Mouse (Mus musculus) neural tube, embryonic 12.5 days (tissue): ENCODE results near the gene Ccdc138. TPM values are rescaled to one million over a fixed set of nuclear protein-coding genes. Genes with fewer than 3 reads are reported as not detected.

ENCODE experiments used
- ATAC-seq: fragments of 200-750 bp; cut with Nextera tagmentation; 2 replicates; pipeline ENCODE4 v1.8.0; 2017; ENCODE audit warnings: low read depth, mild to moderate bottlenecking, moderate TSS enrichment, moderate library complexity; ENCODE audit not compliant: low FRiP score
- H3K27ac ChIP-seq: fragments of 300-500 bp; sonication (generic); 2 replicates; pipeline ENCODE4 v1.5.1; 2016
- H3K27me3 ChIP-seq: fragments of 300-500 bp; sonication (generic); replicated peaks from 2 replicates; pipeline ENCODE4 v1.6.1; 2016; ENCODE audit warnings: mild to moderate bottlenecking
- H3K36me3 ChIP-seq: fragments of 300-500 bp; sonication (generic); 2 replicates; pipeline ENCODE4 v1.6.1; 2016; ENCODE audit warnings: mild to moderate bottlenecking
- H3K4me1 ChIP-seq: fragments of 300-500 bp; sonication (generic); 2 replicates; pipeline ENCODE4 v1.6.1; 2016
- H3K4me2 ChIP-seq: fragments of 300-500 bp; sonication (generic); replicated peaks from 2 replicates; pipeline ENCODE4 v1.6.1; 2016; ENCODE audit warnings: mild to moderate bottlenecking
- H3K4me3 ChIP-seq: fragments of 300-500 bp; sonication (generic); 2 replicates; pipeline ENCODE4 v1.5.1; 2016
- H3K9ac ChIP-seq: fragments of 300-500 bp; sonication (generic); 2 replicates; pipeline ENCODE4 v1.6.1; 2016; ENCODE audit warnings: mild to moderate bottlenecking
- H3K9me3 ChIP-seq: fragments of 300-500 bp; sonication (generic); 2 replicates; pipeline ENCODE4 v1.6.1; 2016; ENCODE audit warnings: mild to moderate bottlenecking
- WGBS: fragments of 180-500 bp; shearing (Covaris S2); methylation state at CpG from one replicate; pipeline ENCODE4 v1.1.7; 2016; 5-methylcytosine and 5-hydroxymethylcytosine counted together
- polyA plus RNA-seq: library from polyadenylated mRNA; unstranded; fragments of >200 nt; fragmentation: Nextera tagmentation; extraction: Ambion mirVana; gene quantifications from 2 replicates; pipeline ENCODE4 v1.2.1, GENCODE M21; 2016

Ccdc138 gene
- 11.4 and 11.5 TPM in 2 replicates for polyA plus RNA-seq

DNA sequence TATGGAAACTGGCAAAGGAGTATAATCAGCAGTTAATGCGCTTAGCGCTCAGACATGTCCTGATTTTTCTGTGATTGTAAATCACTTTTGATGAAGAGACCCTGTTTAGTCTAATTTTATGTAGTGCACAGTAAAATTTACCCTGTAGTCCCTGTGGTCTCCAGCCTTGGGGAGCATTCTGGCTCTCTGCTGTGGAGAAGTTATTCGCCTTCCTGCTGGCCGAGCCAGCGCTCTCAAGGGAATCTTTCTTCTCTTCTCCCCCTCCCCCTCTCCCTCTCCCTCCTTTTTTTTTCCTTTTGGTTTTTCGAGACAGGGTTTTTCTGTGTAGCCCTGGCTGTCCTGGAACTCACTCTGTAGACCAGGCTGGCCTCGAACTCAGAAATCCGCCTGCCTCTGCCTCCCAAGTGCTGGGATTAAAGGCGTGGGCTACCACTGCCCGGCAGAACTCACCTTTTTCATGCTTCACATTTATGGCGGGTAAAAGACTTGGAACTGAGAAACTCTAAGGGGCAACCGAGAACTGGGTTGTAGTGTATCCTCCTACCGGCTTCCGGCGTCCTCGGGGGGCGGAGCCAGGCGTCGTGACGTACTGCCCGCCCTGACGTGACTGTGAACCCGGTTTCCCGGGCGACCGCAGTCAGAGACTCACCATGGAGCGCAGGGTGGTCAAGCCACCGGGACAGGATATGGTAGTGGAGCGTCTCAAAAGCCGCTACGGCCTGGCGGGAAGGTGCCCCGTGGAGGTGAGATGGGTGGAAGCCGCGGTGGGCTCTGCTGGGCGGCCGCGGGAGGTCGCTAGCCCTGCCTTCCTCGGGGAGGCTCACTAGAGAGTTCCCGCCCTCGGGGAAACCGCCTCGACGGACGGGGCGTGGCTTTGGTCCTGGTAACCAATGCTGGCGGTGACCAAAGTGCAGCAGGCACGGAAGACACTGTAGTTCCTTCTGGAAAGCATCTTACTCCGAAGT lies at the start of gene Ccdc138:
TSS of gene Ccdc138 (plus strand) at position 629 of the 965 bp plus-strand sequence.
- H3K36me3 ChIP-seq, result peaks cover 20% of the 10 kb centered on the region
- H3K9me3 ChIP-seq, result no peaks in the 10 kb centered on the region
- peak within 1 kb of the TSS; percentile 49 for H3K9ac ChIP-seq
- no peaks in the 10 kb centered on the region for H3K27me3 ChIP-seq
- H3K4me3 ChIP-seq, result peak within 1 kb of the TSS; percentile 63
- peaks cover 6% of the 10 kb centered on the region; the same call in 1 of the 2 replicates for H3K4me1 ChIP-seq
- H3K4me2 ChIP-seq, result peak within 1 kb of the TSS; percentile 65
- WGBS, result 2% methylated on average over 50 of the region's 50 CpGs
- ATAC-seq, result peak; percentile 99
- H3K27ac ChIP-seq, result peak within 1 kb of the TSS; percentile 37; the same call in 1 of the 2 replicates

DNA sequence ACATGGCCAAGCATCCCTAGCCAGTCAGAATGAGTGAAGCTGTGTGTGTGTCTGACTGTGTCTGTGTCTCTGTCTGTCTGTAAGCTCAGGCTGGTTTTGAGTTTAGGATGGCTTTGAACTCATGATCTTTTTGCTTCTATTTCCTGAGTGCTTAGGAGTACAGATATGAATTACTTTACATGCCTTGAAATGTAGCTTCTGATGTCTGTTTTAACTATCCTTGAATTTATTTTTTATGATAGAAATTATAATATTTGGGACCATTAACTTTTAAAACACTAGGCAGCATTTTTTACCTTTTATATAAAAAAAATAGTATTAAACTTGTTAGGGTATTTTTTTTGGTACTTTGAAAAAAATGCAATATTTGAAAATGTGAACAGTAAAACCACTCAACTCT lies 46.2 kb upstream of the Ccdc138 start:
- Histone ChIP-seq H3K9me3 (no peaks in the 10 kb centered on the region), H3K4me3 (no peak overlapping the region), H3K4me2 (no peak overlapping the region), H3K27ac (no peak overlapping the region), H3K36me3 (peaks cover 30% of the 10 kb centered on the region), H3K27me3 (no peaks in the 10 kb centered on the region), H3K9ac (no peak overlapping the region), H3K4me1 (no peaks in the 10 kb centered on the region)
- no peak for ATAC-seq

DNA sequence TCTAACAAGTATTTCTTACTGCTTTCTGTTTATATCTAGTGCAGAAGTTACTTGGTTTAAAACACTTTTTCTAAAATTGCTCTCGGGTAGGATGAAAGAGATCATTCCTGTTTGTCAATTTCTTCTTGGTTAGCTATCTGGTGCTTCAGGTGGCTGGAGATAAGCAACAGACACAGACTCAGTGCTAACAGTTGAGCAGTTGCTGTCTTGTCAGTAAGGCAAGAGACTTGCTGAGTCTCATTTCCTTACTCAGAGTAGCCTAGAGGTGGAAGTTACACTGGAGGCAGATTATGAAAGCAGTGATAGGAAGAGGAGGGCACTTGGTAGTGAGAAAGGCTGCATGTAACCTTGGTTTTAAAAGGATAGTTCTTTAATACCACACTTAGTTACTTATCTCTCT lies 45.6 kb upstream of the Ccdc138 start:
- ATAC-seq, result no peak
- Histone ChIP-seq H3K4me3 (no peak overlapping the region), H3K27me3 (no peaks in the 10 kb centered on the region), H3K9ac (no peak overlapping the region), H3K27ac (no peak overlapping the region), H3K9me3 (no peaks in the 10 kb centered on the region), H3K4me2 (no peak overlapping the region), H3K4me1 (no peaks in the 10 kb centered on the region), H3K36me3 (peaks cover 32% of the 10 kb centered on the region)
- WGBS, result 91% methylated on average over 1 of the region's 1 CpGs

- Histone ChIP-seq H3K4me1 (no peaks in the 10 kb centered on the region), H3K27me3 (no peaks in the 10 kb centered on the region), H3K4me3 (no peak overlapping the region), H3K27ac (no peak overlapping the region), H3K36me3 (peaks cover 50% of the 10 kb centered on the region), H3K9ac (no peak overlapping the region), H3K4me2 (no peak overlapping the region), H3K9me3 (no peaks in the 10 kb centered on the region)
- ATAC-seq, result no peak
- WGBS, result 97% methylated on average over 1 of the region's 1 CpGs
Measured at GRCm38 (mm10) chr10:58459896-58460295, 37.9 kb upstream of the Ccdc138 start.

GRCm38 (mm10) chr10:58477086-58477755 lies 20.5 kb upstream of the Ccdc138 start:
- Histone ChIP-seq H3K36me3 (peaks cover 48% of the 10 kb centered on the region), H3K9ac (no peak overlapping the region), H3K27me3 (no peaks in the 10 kb centered on the region), H3K27ac (no peak overlapping the region), H3K9me3 (no peaks in the 10 kb centered on the region), H3K4me2 (no peak overlapping the region), H3K4me1 (no peaks in the 10 kb centered on the region), H3K4me3 (no peak overlapping the region)
- ATAC-seq, result no peak
- whole genome bisulfite sequencing, result 94% methylated on average over 5 of the region's 5 CpGs

DNA sequence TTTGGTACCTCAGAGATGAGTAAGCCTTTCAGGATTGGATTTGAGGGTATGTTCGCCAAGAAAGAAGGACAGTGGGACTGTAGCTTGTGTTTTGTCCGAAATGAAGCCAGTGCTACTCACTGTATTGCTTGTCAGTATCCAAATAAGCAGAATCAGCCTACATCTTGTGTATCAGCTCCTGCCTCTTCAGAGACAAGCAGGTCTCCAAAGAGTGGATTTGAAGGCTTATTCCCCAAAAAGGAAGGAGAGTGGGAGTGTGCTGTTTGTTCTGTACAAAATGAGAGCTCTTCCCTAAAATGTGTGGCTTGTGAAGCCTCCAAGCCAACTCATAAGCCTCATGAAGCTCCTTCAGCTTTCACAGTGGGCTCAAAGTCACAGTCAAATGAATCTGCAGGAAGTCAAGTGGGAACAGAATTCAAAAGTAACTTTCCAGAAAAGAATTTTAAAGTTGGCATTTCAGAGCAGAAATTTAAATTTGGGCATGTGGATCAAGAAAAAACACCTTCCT lies 19.6 kb upstream of the Ccdc138 start:
- no peaks in the 10 kb centered on the region for H3K27me3 ChIP-seq
- no peak overlapping the region for H3K4me2 ChIP-seq
- no peak overlapping the region for H3K4me3 ChIP-seq
- H3K27ac ChIP-seq, result no peak overlapping the region
- WGBS, result 94% methylated on average over 2 of the region's 2 CpGs
- H3K36me3 ChIP-seq, result peaks cover 48% of the 10 kb centered on the region
- H3K9me3 ChIP-seq, result no peaks in the 10 kb centered on the region
- no peak overlapping the region for H3K9ac ChIP-seq
- H3K4me1 ChIP-seq, result no peaks in the 10 kb centered on the region
- ATAC-seq, result no peak

DNA sequence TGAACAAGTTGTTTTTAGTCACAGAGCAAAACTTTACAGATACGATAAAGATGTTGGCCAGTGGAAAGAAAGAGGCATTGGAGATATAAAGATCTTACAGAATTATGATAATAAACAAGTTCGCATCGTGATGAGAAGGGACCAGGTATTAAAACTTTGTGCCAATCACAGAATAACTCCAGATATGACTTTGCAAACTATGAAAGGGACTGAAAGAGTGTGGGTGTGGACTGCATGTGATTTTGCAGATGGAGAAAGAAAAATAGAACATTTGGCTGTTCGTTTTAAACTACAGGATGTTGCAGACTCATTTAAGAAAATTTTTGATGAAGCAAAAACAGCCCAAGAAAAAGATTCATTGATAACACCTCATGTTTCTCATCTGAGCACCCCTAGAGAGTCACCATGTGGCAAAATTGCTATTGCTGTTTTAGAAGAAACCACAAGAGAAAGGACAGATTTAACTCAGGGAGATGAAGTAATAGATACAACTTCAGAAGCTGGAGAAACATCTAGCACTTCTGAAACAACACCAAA lies 17.7 kb upstream of the Ccdc138 start:
- no peaks in the 10 kb centered on the region for H3K27me3 ChIP-seq
- no peak overlapping the region for H3K27ac ChIP-seq
- no peak overlapping the region for H3K9ac ChIP-seq
- 97% methylated on average over 4 of the region's 4 CpGs for WGBS
- no peaks in the 10 kb centered on the region for H3K4me1 ChIP-seq
- H3K4me2 ChIP-seq, result no peak overlapping the region
- no peak overlapping the region for H3K4me3 ChIP-seq
- H3K36me3 ChIP-seq, result peaks cover 55% of the 10 kb centered on the region
- no peaks in the 10 kb centered on the region for H3K9me3 ChIP-seq
- ATAC-seq, result no peak

DNA sequence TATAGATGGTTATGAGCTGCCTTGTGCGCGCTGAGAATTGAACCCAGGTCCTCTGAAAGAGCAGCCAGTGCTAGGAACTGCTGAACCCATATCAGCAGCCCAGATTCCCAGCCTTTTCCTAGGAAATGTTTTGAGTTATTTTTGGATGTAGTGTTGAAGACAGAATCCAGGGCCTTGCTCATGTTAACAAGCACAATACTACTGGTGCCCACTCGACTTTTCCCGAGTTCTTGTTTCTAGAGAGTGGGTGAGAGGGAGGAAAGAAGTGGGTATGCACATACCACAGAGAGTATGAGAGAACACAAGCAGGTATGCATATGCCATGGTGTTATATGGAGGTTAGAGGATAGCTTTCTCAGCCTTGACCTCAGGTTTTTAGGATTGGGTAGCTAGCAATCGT lies 6.7 kb upstream of the Ccdc138 start:
- Histone ChIP-seq H3K4me2 (no peak overlapping the region), H3K9ac (no peak overlapping the region), H3K4me1 (no peaks in the 10 kb centered on the region), H3K27ac (no peak overlapping the region), H3K4me3 (no peak overlapping the region), H3K27me3 (no peaks in the 10 kb centered on the region), H3K9me3 (no peaks in the 10 kb centered on the region), H3K36me3 (peaks cover 47% of the 10 kb centered on the region)
- no peak for ATAC-seq
- 95% methylated on average over 5 of the region's 5 CpGs for WGBS

- no peak overlapping the region for H3K4me3 ChIP-seq
- peaks cover 6% of the 10 kb centered on the region; the same call in 1 of the 2 replicates for H3K4me1 ChIP-seq
- no peaks in the 10 kb centered on the region for H3K9me3 ChIP-seq
- no peak overlapping the region for H3K9ac ChIP-seq
- no peak for ATAC-seq
- 92% methylated on average over 2 of the region's 2 CpGs for WGBS
- H3K27me3 ChIP-seq, result no peaks in the 10 kb centered on the region
- no peak overlapping the region for H3K27ac ChIP-seq
- H3K36me3 ChIP-seq, result peaks cover 37% of the 10 kb centered on the region
- no peak overlapping the region for H3K4me2 ChIP-seq
Measured at GRCm38 (mm10) chr10:58495637-58496036, 2.1 kb upstream of the Ccdc138 start.

GRCm38 (mm10) chr10:58496732-58497131 lies 1.0 kb upstream of the Ccdc138 start:
- no peaks in the 10 kb centered on the region for H3K27me3 ChIP-seq
- H3K4me2 ChIP-seq, result peak overlapping the region; percentile 65
- no peak overlapping the region for H3K4me3 ChIP-seq
- H3K27ac ChIP-seq, result no peak overlapping the region
- no peak overlapping the region for H3K9ac ChIP-seq
- no peak for ATAC-seq
- peaks cover 6% of the 10 kb centered on the region; the same call in 1 of the 2 replicates for H3K4me1 ChIP-seq
- H3K9me3 ChIP-seq, result no peaks in the 10 kb centered on the region
- peaks cover 27% of the 10 kb centered on the region for H3K36me3 ChIP-seq

- 59% methylated on average over 2 of the region's 2 CpGs for WGBS
- H3K4me3 ChIP-seq, result peak overlapping the region; percentile 63
- H3K9ac ChIP-seq, result peak overlapping the region; percentile 49
- H3K9me3 ChIP-seq, result no peaks in the 10 kb centered on the region
- peak overlapping the region; percentile 65 for H3K4me2 ChIP-seq
- peaks cover 6% of the 10 kb centered on the region; the same call in 1 of the 2 replicates for H3K4me1 ChIP-seq
- no peak for ATAC-seq
- peaks cover 11% of the 10 kb centered on the region for H3K36me3 ChIP-seq
- no peak overlapping the region for H3K27ac ChIP-seq
- no peaks in the 10 kb centered on the region for H3K27me3 ChIP-seq
Measured at GRCm38 (mm10) chr10:58498516-58498915, 768 bp downstream of the Ccdc138 start.

GRCm38 (mm10) chr10:58529358-58529757 lies 31.6 kb downstream of the Ccdc138 start:
- H3K27me3 ChIP-seq, result no peaks in the 10 kb centered on the region
- no peak overlapping the region for H3K27ac ChIP-seq
- no peaks in the 10 kb centered on the region for H3K9me3 ChIP-seq
- no peaks in the 10 kb centered on the region for H3K4me1 ChIP-seq
- ATAC-seq, result no peak
- 92% methylated on average over 1 of the region's 1 CpGs for WGBS
- H3K4me3 ChIP-seq, result no peak overlapping the region
- no peak overlapping the region for H3K4me2 ChIP-seq
- H3K9ac ChIP-seq, result no peak overlapping the region
- peaks cover 18% of the 10 kb centered on the region for H3K36me3 ChIP-seq
